Mouse (Mus musculus): ENCODE results near the gene Atad2b.
"Not testable (repeated sequence)": the region's sequence is repeated elsewhere in the genome, so short reads cannot be mapped to it uniquely, and the experiment has no call there.

Atad2b gene

GRCm38 (mm10) chr12:4916994-4917804 lies at the start of gene Atad2b:
TSS of gene Atad2b (plus strand) at chr12:4917353.
- peak; percentile 99 for DNase-seq (ENCODE audit: low read depth)

- DNase-seq (ENCODE audit: low read depth), result no peak
Observed at GRCm38 (mm10) chr12:4868924-4869323, 48.2 kb upstream of the Atad2b start.

- no peak for DNase-seq (ENCODE audit: low read depth)
Observed at GRCm38 (mm10) chr12:4871260-4871659, 45.9 kb upstream of the Atad2b start.

GRCm38 (mm10) chr12:4872273-4872672 lies 44.9 kb upstream of the Atad2b start:
- no peak for DNase-seq (ENCODE audit: low read depth)

- DNase-seq (ENCODE audit: low read depth), result no peak
Observed at GRCm38 (mm10) chr12:4872983-4873477, 44.1 kb upstream of the Atad2b start.

- DNase-seq (ENCODE audit: low read depth), result no peak
Observed at GRCm38 (mm10) chr12:4873531-4873930, 43.6 kb upstream of the Atad2b start.

GRCm38 (mm10) chr12:4874161-4874927 lies 42.8 kb upstream of the Atad2b start, which contains the start of gene Mfsd2b:
TSS of gene Mfsd2b (minus strand) at chr12:4874359.
- peak; percentile 63 for DNase-seq (ENCODE audit: low read depth)

GRCm38 (mm10) chr12:4875623-4876022 lies 41.5 kb upstream of the Atad2b start:
- DNase-seq (ENCODE audit: low read depth), result no peak

GRCm38 (mm10) chr12:4878296-4878783 lies 38.8 kb upstream of the Atad2b start:
- no peak for DNase-seq (ENCODE audit: low read depth)

GRCm38 (mm10) chr12:4879048-4879447 lies 38.1 kb upstream of the Atad2b start:
- no peak for DNase-seq (ENCODE audit: low read depth)

GRCm38 (mm10) chr12:4882086-4882485 lies 35.1 kb upstream of the Atad2b start:
- DNase-seq (ENCODE audit: low read depth), result no peak

- DNase-seq (ENCODE audit: low read depth), result no peak
Observed at GRCm38 (mm10) chr12:4885062-4885461, 32.1 kb upstream of the Atad2b start.

GRCm38 (mm10) chr12:4886581-4886980 lies 30.6 kb upstream of the Atad2b start:
- DNase-seq (ENCODE audit: low read depth), result not testable (repeated sequence)

- no peak for DNase-seq (ENCODE audit: low read depth)
Observed at GRCm38 (mm10) chr12:4888739-4889138, 28.4 kb upstream of the Atad2b start.

- DNase-seq (ENCODE audit: low read depth), result no peak
Observed at GRCm38 (mm10) chr12:4889251-4889650, 27.9 kb upstream of the Atad2b start.

- no peak for DNase-seq (ENCODE audit: low read depth)
Observed at GRCm38 (mm10) chr12:4889891-4890290, 27.3 kb upstream of the Atad2b start.

- no peak for DNase-seq (ENCODE audit: low read depth)
Observed at GRCm38 (mm10) chr12:4898024-4898423, 19.1 kb upstream of the Atad2b start.

- peak; percentile 57 for DNase-seq (ENCODE audit: low read depth)
Observed at GRCm38 (mm10) chr12:4905946-4906345, 11.2 kb upstream of the Atad2b start.

GRCm38 (mm10) chr12:4906476-4906875 lies 10.7 kb upstream of the Atad2b start:
- no peak for DNase-seq (ENCODE audit: low read depth)

GRCm38 (mm10) chr12:4906951-4907906 lies 9.9 kb upstream of the Atad2b start, which contains the start of gene Ubxn2a:
TSS of gene Ubxn2a (minus strand) at chr12:4907705.
- peak; percentile 97 for DNase-seq (ENCODE audit: low read depth)

GRCm38 (mm10) chr12:4908391-4908790 lies 8.8 kb upstream of the Atad2b start:
- DNase-seq (ENCODE audit: low read depth), result no peak

Data from NIH3T3 (cell line).